Comparison of ENCODE assay signal across 20 mouse cellular contexts in the genomic region with DNA sequence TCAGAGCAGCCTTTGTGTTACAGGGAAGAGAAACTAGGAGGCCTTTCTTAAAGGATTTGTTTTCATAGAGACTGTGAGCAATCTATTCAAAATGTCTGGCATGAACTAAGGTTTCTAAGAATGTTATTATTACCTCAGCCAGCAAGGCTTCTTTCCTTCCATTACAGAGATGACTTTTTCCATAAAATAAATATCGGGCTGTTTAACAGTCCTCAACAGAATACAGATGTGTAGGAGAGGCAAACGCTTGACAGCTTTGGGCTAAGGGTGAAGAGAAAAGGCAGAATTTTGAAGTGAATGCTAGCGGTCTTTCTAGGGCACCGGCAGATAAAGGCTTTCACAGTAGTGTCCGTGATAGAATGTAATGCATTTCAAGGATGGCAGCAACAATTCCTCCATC.
DNase-seq lines count a peak whose midpoint lies in the region; ATAC-seq lines count a peak whose summit lies in the region.
"Had no signal": no experiment of that assay in that cellular context is flagged by ENCODE, and none has a peak within 500 bp of the region (broad histone marks: within the 10 kb centered on the region; RNA-seq: fewer than 3 reads in every experiment).

No protein-coding gene starts in this region.

- H3K4me1 ChIP-seq in embryonic facial prominence, embryonic 14.5 days (ENCODE audit: control insufficient read depth, insufficient read depth, low read length), result no peaks in the 10 kb centered on the region
- H3K4me1 ChIP-seq in embryonic facial prominence, embryonic 10.5 days, result no peaks in the 10 kb centered on the region
- no peaks in the 10 kb centered on the region for H3K4me1 ChIP-seq in limb, embryonic 13.5 days
- no peaks in the 10 kb centered on the region for H3K4me1 ChIP-seq in limb, embryonic 10.5 days
- no peaks in the 10 kb centered on the region for H3K4me1 ChIP-seq in limb, embryonic 15.5 days
- H3K4me1 ChIP-seq: embryonic facial prominence, embryonic 12.5 days; heart, embryonic 12.5 days; neural tube, embryonic 12.5 days had no signal

- H3K27me3 ChIP-seq in embryonic facial prominence, embryonic 14.5 days (replicated peaks; ENCODE audit: control insufficient read depth, insufficient read depth, low read length), result 0 out of 2 replicates have a peak, but pooled peaks cover 2% of the 10 kb centered on the region
- peaks cover 53% of the 10 kb centered on the region for H3K27me3 ChIP-seq in embryonic facial prominence, embryonic 10.5 days (replicated peaks; ENCODE audit: low read depth, poor library complexity, severe bottlenecking)
- H3K27me3 ChIP-seq in limb, embryonic 13.5 days, result peaks cover 12% of the 10 kb centered on the region; the same call in 1 of the 2 replicates
- peaks cover 70% of the 10 kb centered on the region for H3K27me3 ChIP-seq in limb, embryonic 10.5 days (ENCODE audit: low read depth, poor library complexity, severe bottlenecking)
- no peaks in the 10 kb centered on the region for H3K27me3 ChIP-seq in limb, embryonic 15.5 days
- H3K27me3 ChIP-seq: embryonic facial prominence, embryonic 12.5 days; heart, embryonic 12.5 days; neural tube, embryonic 12.5 days had no signal

- H3K27ac ChIP-seq in embryonic facial prominence, embryonic 14.5 days (replicated peaks; ENCODE audit: low read depth, low read length), result peak overlapping the region; percentile 63
- no peak overlapping the region for H3K27ac ChIP-seq in embryonic facial prominence, embryonic 10.5 days (replicated peaks)
- peak overlapping the region; percentile 44; the same call in 1 of the 2 replicates for H3K27ac ChIP-seq in limb, embryonic 13.5 days
- H3K27ac ChIP-seq in limb, embryonic 10.5 days, result no peak overlapping the region
- H3K27ac ChIP-seq in limb, embryonic 15.5 days, result peak overlapping the region; percentile 71
- H3K27ac ChIP-seq: embryonic facial prominence, embryonic 12.5 days; macrophage; neural tube, embryonic 12.5 days had no signal

- ATAC-seq in embryonic facial prominence, embryonic 14.5 days (ENCODE audit: low read depth), result no peak
- no peak for ATAC-seq in limb, embryonic 13.5 days (ENCODE audit: low FRiP score, low read depth)
- ATAC-seq in limb, embryonic 15.5 days (ENCODE audit: insufficient number of reproducible peaks, low FRiP score, low TSS enrichment, low read depth), result no peak
- ATAC-seq: activated CD4-positive, CD25-positive, alpha-beta regulatory T cell, adult 4 months; forebrain, embryonic 16.5 days had no signal

- DNase-seq in embryonic facial prominence, embryonic 14.5 days (ENCODE audit: low spot score), result peak; percentile 15
- no peak for DNase-seq in embryonic facial prominence, embryonic 10.5 days (ENCODE audit: low spot score)
- DNase-seq in limb, embryonic 10.5 days (ENCODE audit: low spot score), result no peak
- no peak for DNase-seq in thymus, postnatal 0 days (ENCODE audit: low spot score)
- no peak for DNase-seq in gastrocnemius, postnatal 14 days
- no peak for DNase-seq in thymus, postnatal 14 days
- DNase-seq: adrenal gland, postnatal 10 days; cerebellum, adult 9-11 months; lung, adult 2 months; right cerebral cortex, adult 18-20 months; thymus, adult 2 months had no signal

- H3K36me3 ChIP-seq in embryonic facial prominence, embryonic 14.5 days (ENCODE audit: control insufficient read depth, insufficient read depth, low read length), result no peaks in the 10 kb centered on the region
- H3K36me3 ChIP-seq in embryonic facial prominence, embryonic 10.5 days (replicated peaks), result no peaks in the 10 kb centered on the region
- H3K36me3 ChIP-seq in limb, embryonic 13.5 days, result no peaks in the 10 kb centered on the region
- no peaks in the 10 kb centered on the region for H3K36me3 ChIP-seq in limb, embryonic 10.5 days
- H3K36me3 ChIP-seq in limb, embryonic 15.5 days, result no peaks in the 10 kb centered on the region
- H3K36me3 ChIP-seq: embryonic facial prominence, embryonic 12.5 days; heart, embryonic 12.5 days; neural tube, embryonic 12.5 days had no signal

- 58% methylated on average over 5 of the region's 5 CpGs for WGBS in embryonic facial prominence, embryonic 14.5 days
- 76% methylated on average over 5 of the region's 5 CpGs for WGBS in embryonic facial prominence, embryonic 10.5 days
- WGBS in limb, embryonic 13.5 days, result 69% methylated on average over 5 of the region's 5 CpGs
- 89% methylated on average over 5 of the region's 5 CpGs for WGBS in limb, embryonic 10.5 days
- 65% methylated on average over 5 of the region's 5 CpGs for WGBS in limb, embryonic 15.5 days

- H3K4me3 ChIP-seq in embryonic facial prominence, embryonic 14.5 days (ENCODE audit: low read depth, low read length), result no peak overlapping the region
- H3K4me3 ChIP-seq in embryonic facial prominence, embryonic 10.5 days, result no peak overlapping the region
- no peak overlapping the region for H3K4me3 ChIP-seq in limb, embryonic 13.5 days
- no peak overlapping the region for H3K4me3 ChIP-seq in limb, embryonic 10.5 days
- H3K4me3 ChIP-seq in limb, embryonic 15.5 days, result no peak overlapping the region
- H3K4me3 ChIP-seq: embryonic facial prominence, embryonic 12.5 days; heart, embryonic 12.5 days; neural tube, embryonic 12.5 days had no signal

- no peaks in the 10 kb centered on the region for H3K9me3 ChIP-seq in embryonic facial prominence, embryonic 14.5 days (ENCODE audit: control insufficient read depth, low read length)
- no peaks in the 10 kb centered on the region for H3K9me3 ChIP-seq in embryonic facial prominence, embryonic 10.5 days
- H3K9me3 ChIP-seq in limb, embryonic 13.5 days, result no peaks in the 10 kb centered on the region
- no peaks in the 10 kb centered on the region for H3K9me3 ChIP-seq in limb, embryonic 10.5 days (replicated peaks)
- H3K9me3 ChIP-seq in limb, embryonic 15.5 days, result no peaks in the 10 kb centered on the region
- H3K9me3 ChIP-seq: embryonic facial prominence, embryonic 12.5 days; heart, embryonic 12.5 days; neural tube, embryonic 12.5 days had no signal

- intact Hi-C loops in gastrocnemius, postnatal 14 days (cut with DNase I; ENCODE audit: low total_unique reads), result no loop called here

- no peak overlapping the region for H3K4me2 ChIP-seq in embryonic facial prominence, embryonic 14.5 days (ENCODE audit: low read depth, low read length)
- no peak overlapping the region for H3K4me2 ChIP-seq in limb, embryonic 13.5 days (replicated peaks)
- no peak overlapping the region for H3K4me2 ChIP-seq in limb, embryonic 15.5 days
- H3K4me2 ChIP-seq: embryonic facial prominence, embryonic 12.5 days; heart, embryonic 12.5 days; midbrain, embryonic 11.5 days; neural tube, embryonic 12.5 days had no signal

- no peak overlapping the region for H3K9ac ChIP-seq in embryonic facial prominence, embryonic 14.5 days (ENCODE audit: low read depth, low read length)
- no peak overlapping the region for H3K9ac ChIP-seq in limb, embryonic 13.5 days
- H3K9ac ChIP-seq in limb, embryonic 15.5 days, result no peak overlapping the region
- H3K9ac ChIP-seq: embryonic facial prominence, embryonic 12.5 days; heart, embryonic 12.5 days; neural tube, embryonic 12.5 days had no signal

Comparison
In these comparisons a context has a peak if more than half of its experiments do, and no peak if none do; other contexts are left out.
1. H3K27ac ChIP-seq: peak in embryonic facial prominence, embryonic 14.5 days (single experiment), limb, embryonic 13.5 days (single experiment) and limb, embryonic 15.5 days (single experiment); none in embryonic facial prominence, embryonic 10.5 days (single experiment) and limb, embryonic 10.5 days (single experiment).